Mouse (Mus musculus) embryonic facial prominence, embryonic 12.5 days (tissue): ENCODE measurements around the gene Mrps14. TPM values are rescaled to one million over a fixed set of nuclear protein-coding genes. Genes with fewer than 3 reads are reported as not detected.

Source experiments
- ATAC-seq: fragments of 200-750 bp; cut with Nextera tagmentation; 2 replicates; pipeline ENCODE4 v1.8.0; 2017; ENCODE audit not compliant: insufficient number of reproducible peaks, insufficient read depth, low FRiP score, low TSS enrichment
- H3K27ac ChIP-seq: fragments of 300-500 bp; sonication (generic); 2 replicates; pipeline ENCODE4 v1.5.1; 2016; ENCODE audit warnings: mild to moderate bottlenecking
- H3K27me3 ChIP-seq: fragments of 300-500 bp; sonication (generic); 2 replicates; pipeline ENCODE4 v1.6.1; 2016; ENCODE audit warnings: mild to moderate bottlenecking, moderate library complexity
- H3K36me3 ChIP-seq: fragments of 300-500 bp; sonication (generic); 2 replicates; pipeline ENCODE4 v1.6.1; 2016; ENCODE audit warnings: mild to moderate bottlenecking
- H3K4me1 ChIP-seq: fragments of 300-500 bp; sonication (generic); 2 replicates; pipeline ENCODE4 v1.6.1; 2016
- H3K4me2 ChIP-seq: fragments of 300-500 bp; sonication (generic); replicated peaks from 2 replicates; pipeline ENCODE4 v1.6.1; 2016; ENCODE audit warnings: mild to moderate bottlenecking, moderate library complexity
- H3K4me3 ChIP-seq: fragments of 300-500 bp; sonication (generic); 2 replicates; pipeline ENCODE4 v1.5.1; 2016; ENCODE audit warnings: mild to moderate bottlenecking
- H3K9ac ChIP-seq: fragments of 300-500 bp; sonication (generic); 2 replicates; pipeline ENCODE4 v1.6.1; 2016; ENCODE audit warnings: mild to moderate bottlenecking, moderate library complexity
- H3K9me3 ChIP-seq: fragments of 300-500 bp; sonication (generic); 2 replicates; pipeline ENCODE4 v1.6.1; 2016; ENCODE audit warnings: mild to moderate bottlenecking, moderate library complexity
- WGBS: fragments of 180-500 bp; shearing (Covaris S2); methylation state at CpG from one replicate; pipeline ENCODE4 v1.1.7; 2016; 5-methylcytosine and 5-hydroxymethylcytosine counted together
- polyA plus RNA-seq: library from polyadenylated mRNA; unstranded; fragments of >200 nt; fragmentation: Nextera tagmentation; extraction: Ambion mirVana; gene quantifications from 2 replicates; pipeline ENCODE4 v1.2.1, GENCODE M21; 2016

The Mrps14 gene
- polyA plus RNA-seq, 1 experiment from 2014 or later = 232 TPM

- Histone ChIP-seq H3K9ac (no peak overlapping the region), H3K27ac (no peak overlapping the region), H3K36me3 (no peaks in the 10 kb centered on the region), H3K9me3 (no peaks in the 10 kb centered on the region), H3K4me2 (no peak overlapping the region), H3K4me3 (no peak overlapping the region), H3K27me3 (no peaks in the 10 kb centered on the region), H3K4me1 (no peaks in the 10 kb centered on the region)
- ATAC-seq = no peak
These were observed 32.8 kb downstream of the Mrps14 start for GRCm38 (mm10) chr1:160227850-160228249.

GRCm38 (mm10) chr1:160231013-160231412 lies 36.0 kb downstream of the Mrps14 start:
- WGBS = 43% methylated on average over 4 of the region's 4 CpGs
- no peak overlapping the region for H3K4me2 ChIP-seq
- H3K9me3 ChIP-seq = no peaks in the 10 kb centered on the region
- no peaks in the 10 kb centered on the region for H3K36me3 ChIP-seq
- no peak overlapping the region for H3K4me3 ChIP-seq
- no peak overlapping the region for H3K27ac ChIP-seq
- H3K9ac ChIP-seq = no peak overlapping the region
- H3K4me1 ChIP-seq = no peaks in the 10 kb centered on the region
- no peak for ATAC-seq
- no peaks in the 10 kb centered on the region for H3K27me3 ChIP-seq

GRCm38 (mm10) chr1:160232113-160232512 lies 37.1 kb downstream of the Mrps14 start:
- no peaks in the 10 kb centered on the region for H3K4me1 ChIP-seq
- H3K4me3 ChIP-seq = no peak overlapping the region
- H3K4me2 ChIP-seq = no peak overlapping the region
- no peak for ATAC-seq
- no peaks in the 10 kb centered on the region for H3K36me3 ChIP-seq
- no peak overlapping the region for H3K9ac ChIP-seq
- H3K27me3 ChIP-seq = no peaks in the 10 kb centered on the region
- H3K27ac ChIP-seq = no peak overlapping the region
- 84% methylated on average over 3 of the region's 3 CpGs for WGBS
- no peaks in the 10 kb centered on the region for H3K9me3 ChIP-seq

- no peak overlapping the region for H3K27ac ChIP-seq
- ATAC-seq = no peak
- H3K9me3 ChIP-seq = no peaks in the 10 kb centered on the region
- H3K4me1 ChIP-seq = no peaks in the 10 kb centered on the region
- H3K9ac ChIP-seq = no peak overlapping the region
- H3K4me2 ChIP-seq = no peak overlapping the region
- H3K27me3 ChIP-seq = no peaks in the 10 kb centered on the region
- H3K4me3 ChIP-seq = no peak overlapping the region
- H3K36me3 ChIP-seq = no peaks in the 10 kb centered on the region
These were observed 38.9 kb downstream of the Mrps14 start for GRCm38 (mm10) chr1:160233921-160234320.

GRCm38 (mm10) chr1:160237981-160238380 lies 43.0 kb downstream of the Mrps14 start:
- Histone ChIP-seq H3K4me2 (no peak overlapping the region), H3K36me3 (no peaks in the 10 kb centered on the region), H3K27ac (no peak overlapping the region), H3K9ac (no peak overlapping the region), H3K27me3 (no peaks in the 10 kb centered on the region), H3K4me3 (no peak overlapping the region), H3K4me1 (no peaks in the 10 kb centered on the region), H3K9me3 (no peaks in the 10 kb centered on the region)
- ATAC-seq = no peak
- WGBS = 91% methylated on average over 2 of the region's 2 CpGs

GRCm38 (mm10) chr1:160238852-160239443 lies 43.9 kb downstream of the Mrps14 start:
- Histone ChIP-seq H3K9ac (no peak overlapping the region), H3K4me1 (no peaks in the 10 kb centered on the region), H3K9me3 (no peaks in the 10 kb centered on the region), H3K4me3 (no peak overlapping the region), H3K27ac (no peak overlapping the region), H3K4me2 (no peak overlapping the region), H3K36me3 (no peaks in the 10 kb centered on the region), H3K27me3 (no peaks in the 10 kb centered on the region)
- no peak for ATAC-seq
- 85% methylated on average over 1 of the region's 1 CpGs for WGBS

GRCm38 (mm10) chr1:160240091-160240490 lies 45.1 kb downstream of the Mrps14 start:
- 93% methylated on average over 2 of the region's 2 CpGs for WGBS
- Histone ChIP-seq H3K4me3 (no peak overlapping the region), H3K9me3 (no peaks in the 10 kb centered on the region), H3K4me1 (no peaks in the 10 kb centered on the region), H3K9ac (no peak overlapping the region), H3K4me2 (no peak overlapping the region), H3K36me3 (no peaks in the 10 kb centered on the region), H3K27ac (no peak overlapping the region), H3K27me3 (no peaks in the 10 kb centered on the region)
- ATAC-seq = no peak

GRCm38 (mm10) chr1:160244689-160245088 lies 49.7 kb downstream of the Mrps14 start:
- H3K4me1 ChIP-seq = no peaks in the 10 kb centered on the region
- H3K4me2 ChIP-seq = no peak overlapping the region
- H3K27me3 ChIP-seq = no peaks in the 10 kb centered on the region
- 95% methylated on average over 5 of the region's 5 CpGs for WGBS
- no peak overlapping the region for H3K9ac ChIP-seq
- H3K9me3 ChIP-seq = no peaks in the 10 kb centered on the region
- H3K36me3 ChIP-seq = no peaks in the 10 kb centered on the region
- no peak overlapping the region for H3K27ac ChIP-seq
- no peak for ATAC-seq
- no peak overlapping the region for H3K4me3 ChIP-seq

GRCm38 (mm10) chr1:160245954-160246353 lies 50.9 kb downstream of the Mrps14 start:
- Histone ChIP-seq H3K4me3 (no peak overlapping the region), H3K9me3 (no peaks in the 10 kb centered on the region), H3K36me3 (no peaks in the 10 kb centered on the region), H3K9ac (no peak overlapping the region), H3K27ac (no peak overlapping the region), H3K4me2 (no peak overlapping the region), H3K4me1 (0 out of 2 replicates have a peak, but pooled peaks cover 3% of the 10 kb centered on the region), H3K27me3 (no peaks in the 10 kb centered on the region)
- no peak for ATAC-seq
- 79% methylated on average over 2 of the region's 2 CpGs for WGBS

- Histone ChIP-seq H3K4me1 (0 out of 2 replicates have a peak, but pooled peaks cover 3% of the 10 kb centered on the region), H3K36me3 (no peaks in the 10 kb centered on the region), H3K9me3 (no peaks in the 10 kb centered on the region), H3K4me3 (no peak overlapping the region), H3K27ac (no peak overlapping the region), H3K9ac (no peak overlapping the region), H3K4me2 (no peak overlapping the region), H3K27me3 (no peaks in the 10 kb centered on the region)
- WGBS = 73% methylated on average over 4 of the region's 4 CpGs
- ATAC-seq = no peak
These were observed 51.8 kb downstream of the Mrps14 start for GRCm38 (mm10) chr1:160246844-160247243.

GRCm38 (mm10) chr1:160247473-160247872 lies 52.5 kb downstream of the Mrps14 start:
- no peak overlapping the region for H3K4me2 ChIP-seq
- no peak overlapping the region for H3K27ac ChIP-seq
- H3K9me3 ChIP-seq = no peaks in the 10 kb centered on the region
- no peaks in the 10 kb centered on the region for H3K36me3 ChIP-seq
- 77% methylated on average over 9 of the region's 9 CpGs for WGBS
- H3K27me3 ChIP-seq = no peaks in the 10 kb centered on the region
- H3K4me1 ChIP-seq = 0 out of 2 replicates have a peak, but pooled peaks cover 3% of the 10 kb centered on the region
- H3K9ac ChIP-seq = no peak overlapping the region
- H3K4me3 ChIP-seq = no peak overlapping the region
- no peak for ATAC-seq

GRCm38 (mm10) chr1:160249786-160250185 lies 54.8 kb downstream of the Mrps14 start:
- H3K4me2 ChIP-seq = no peak overlapping the region
- H3K4me1 ChIP-seq = 0 out of 2 replicates have a peak, but pooled peaks cover 3% of the 10 kb centered on the region
- no peaks in the 10 kb centered on the region for H3K36me3 ChIP-seq
- no peaks in the 10 kb centered on the region for H3K9me3 ChIP-seq
- no peak overlapping the region for H3K27ac ChIP-seq
- WGBS = 76% methylated on average over 3 of the region's 3 CpGs
- ATAC-seq = no peak
- H3K4me3 ChIP-seq = no peak overlapping the region
- no peak overlapping the region for H3K9ac ChIP-seq
- no peaks in the 10 kb centered on the region for H3K27me3 ChIP-seq
